Mouse (Mus musculus): ENCODE data around the gene Gas2l3.

GRCm38 (mm10) chr10:89443623-89444151 lies at the start of gene Gas2l3:
- TF ChIP-seq POLR2A (IDR thresholded peaks at IDR 0.05; ENCODE audit: insufficient read depth, low read depth, low read length): no peak
- no peak for TF ChIP-seq CTCF (IDR thresholded peaks at IDR 0.05; ENCODE audit: insufficient read depth, low read depth, low read length)

Measured in olfactory bulb, adult 2 months (tissue).